Mouse (Mus musculus) erythroblast, adult 5-6 weeks (primary cell): ENCODE results near the gene Tescl. TPM values are rescaled to one million over a fixed set of nuclear protein-coding genes. Genes with fewer than 3 reads are reported as not detected.
A peak's percentile ranks its signal among the peaks of the same experiment; 100 is the strongest.

ENCODE experiments used
- ATAC-seq: replicated peaks from 2 replicates; pipeline ENCODE4 v1.8.0; 2016; ENCODE audit warnings: moderate number of reproducible peaks, mild to moderate bottlenecking, moderate TSS enrichment, inconsistent platforms; ENCODE audit not compliant: poor library complexity, low FRiP score, severe bottlenecking
- total RNA-seq, 2 experiments: library from RNA; stranded (forward) in 1 of 2; stranded (reverse) in 1 of 2; fragments of 150-400 nt in 1 of 2; fragments of 200-764, 138-1000 nt in 1 of 2; gene quantifications; 2 replicates each; pipeline versions ENCODE4 v1.2.3 to v1.2.4; 2015 to 2017; ENCODE audit warnings: low replicate concordance in 2 of 2

The Tescl gene
- total RNA-seq, 2 experiments from 2014 or later: not detected

DNA sequence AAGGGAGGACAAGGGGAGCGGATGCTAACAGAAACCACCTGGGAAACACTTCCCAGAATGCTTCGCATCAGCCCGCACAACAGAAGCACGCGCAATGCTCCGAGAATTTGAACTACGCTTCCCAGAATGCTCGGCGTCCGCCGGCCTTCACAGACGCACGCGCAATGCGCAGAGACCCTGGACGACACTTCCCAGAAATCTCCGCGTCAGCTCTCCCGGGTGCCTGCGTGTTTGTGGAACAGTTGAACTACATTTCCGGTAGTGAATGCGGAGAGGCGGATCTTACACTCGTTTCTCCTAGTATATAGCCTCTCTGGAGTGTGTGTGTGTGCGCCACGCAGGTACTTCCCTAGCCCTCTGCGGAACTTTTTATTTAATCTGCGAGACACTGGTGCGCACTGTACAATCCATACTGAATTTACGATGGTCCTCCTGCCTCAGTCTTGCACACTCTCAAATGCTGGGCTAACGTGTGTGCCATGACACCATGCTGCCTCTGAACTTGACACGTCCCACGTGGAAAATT, 17.1 kb downstream of the Tescl start, which contains the start of gene Zfp94:
Zfp94 (minus strand) TSS at position 100 of the 526 bp plus-strand sequence.
- ATAC-seq: peak; percentile 99

DNA sequence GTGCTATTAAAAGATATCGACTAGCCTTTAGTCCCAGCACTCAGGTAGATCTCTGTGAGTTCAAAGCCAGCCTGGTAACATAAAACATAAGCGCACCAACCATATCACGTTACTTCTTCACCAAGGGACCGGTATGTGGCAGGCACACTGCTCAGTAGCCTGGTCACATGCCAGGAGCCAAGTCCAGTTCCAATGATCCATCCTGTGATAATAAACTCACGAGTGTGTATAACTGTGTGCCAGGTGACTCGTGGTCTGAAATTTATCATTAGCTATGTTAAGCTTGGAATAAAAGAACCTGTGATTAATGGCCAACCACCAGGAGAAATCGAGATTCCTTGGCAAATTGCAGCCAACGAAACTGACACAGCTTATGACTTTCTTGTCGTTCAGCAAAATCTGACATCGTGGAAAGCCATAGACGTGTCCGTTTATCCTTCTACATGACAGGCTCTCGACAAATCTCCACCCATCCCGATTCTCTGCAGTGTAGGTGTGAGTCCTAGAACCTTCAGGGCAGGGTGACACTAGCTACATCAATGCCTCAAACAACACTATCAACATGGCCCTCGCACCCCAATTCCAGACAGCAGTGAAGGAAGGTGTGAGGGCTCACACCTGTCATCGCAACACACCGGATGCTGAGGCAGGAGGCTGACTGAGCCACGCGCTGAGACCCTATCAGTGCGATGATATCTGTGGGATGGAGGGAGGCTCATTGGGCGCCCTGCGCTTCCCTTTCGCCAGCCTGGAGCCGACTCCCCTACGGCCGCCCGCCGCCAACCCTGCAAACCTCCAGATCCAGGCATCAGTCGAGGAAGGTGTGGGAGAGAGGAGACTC, 17.8 kb downstream of the Tescl start:
- ATAC-seq: peak; percentile 37

DNA sequence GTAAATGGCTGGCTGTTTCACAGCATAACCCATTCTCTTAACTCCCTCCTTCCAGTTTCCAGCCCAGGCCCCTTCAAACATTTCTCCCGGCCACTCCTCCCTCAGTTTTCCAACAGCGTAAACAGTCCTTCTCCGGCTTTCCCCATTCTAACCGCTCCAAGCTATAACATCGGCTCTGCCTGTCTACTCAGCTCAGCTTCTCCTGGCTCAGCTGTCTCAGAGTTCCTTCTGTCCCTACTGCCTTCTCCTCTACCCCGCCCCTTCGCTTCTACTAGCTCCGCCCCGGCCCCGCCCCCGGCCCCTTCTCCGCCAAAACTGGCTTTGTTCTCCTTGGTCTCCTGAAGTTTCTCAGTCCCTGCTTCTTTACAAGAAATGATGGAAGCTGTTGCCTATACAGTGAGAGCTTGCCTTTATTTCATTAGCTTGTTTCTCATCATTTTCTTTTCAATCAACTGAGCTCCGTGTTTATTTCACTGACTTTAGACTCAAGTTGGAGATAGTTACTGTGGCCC, 32.9 kb downstream of the Tescl start, which contains the start of gene Zfp61:
Zfp61 (minus strand) TSS at position 462 of the 512 bp plus-strand sequence.
- ATAC-seq: peak; percentile 81

DNA sequence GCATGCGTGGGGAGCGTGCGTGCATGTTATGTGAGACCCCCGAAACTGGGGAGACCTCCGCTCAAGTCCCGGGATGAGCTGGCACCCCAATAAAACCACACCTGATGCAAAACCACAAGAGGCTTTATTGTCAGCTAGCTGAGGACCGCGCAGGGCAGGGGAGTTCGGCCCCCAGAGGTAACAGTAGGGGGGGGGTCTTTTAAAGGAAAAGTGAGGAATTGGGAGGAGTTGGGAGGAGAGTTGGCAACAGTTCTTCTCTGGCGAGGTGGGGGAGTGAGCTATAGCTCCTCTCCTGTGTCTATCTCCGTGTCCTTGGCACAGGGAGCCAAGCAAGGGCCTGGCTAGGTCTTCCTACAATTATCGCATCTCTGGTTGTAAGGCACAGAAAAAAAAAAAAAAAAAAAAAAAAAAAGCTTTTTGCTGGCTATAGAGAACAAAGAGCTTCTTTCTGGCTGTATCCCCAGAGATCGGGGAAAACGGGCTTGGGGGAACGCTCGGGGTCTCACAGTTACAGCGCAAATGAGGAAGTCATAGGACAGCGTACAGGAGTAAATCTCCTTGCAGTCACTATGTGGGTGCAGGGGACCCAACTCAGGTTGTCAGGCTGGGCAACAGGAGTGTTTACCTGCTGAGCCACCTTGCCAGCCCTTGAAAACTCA, 33.8 kb downstream of the Tescl start:
- ATAC-seq: no peak

DNA sequence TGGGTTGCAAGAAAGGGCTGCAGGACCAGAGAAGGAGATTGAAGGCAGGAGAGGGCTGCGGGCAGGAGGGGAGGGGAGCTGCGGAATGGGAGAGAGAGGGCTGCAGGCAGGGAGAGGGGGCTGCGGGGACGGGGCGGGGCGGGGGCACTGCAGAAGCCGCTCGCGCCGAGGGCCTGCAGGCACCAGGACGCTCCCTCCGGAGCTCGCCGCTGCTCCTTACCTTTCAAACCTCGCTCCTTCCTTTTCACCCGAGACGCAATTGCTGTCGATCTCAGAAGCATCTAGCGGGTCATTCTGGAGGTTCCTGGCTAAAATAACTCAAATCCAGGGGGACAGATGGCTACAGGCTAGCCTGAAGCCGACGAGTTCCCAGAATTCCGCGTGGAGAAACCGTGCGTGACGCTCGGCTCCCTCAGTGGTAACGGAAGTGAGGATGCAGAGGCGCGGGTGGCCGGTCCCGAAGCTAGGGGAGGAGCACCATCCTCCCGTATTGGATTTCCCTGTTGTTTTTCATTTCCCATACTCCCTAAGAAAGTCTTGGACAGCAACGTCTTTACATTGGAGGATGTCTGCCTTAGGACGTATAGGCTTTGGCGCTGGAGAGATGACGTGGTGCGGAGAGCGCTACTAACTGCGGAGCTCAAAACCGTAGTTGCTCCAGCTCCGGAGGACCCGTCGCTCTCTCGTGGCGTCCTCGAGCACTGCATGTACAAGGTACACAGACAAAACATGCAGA, 34.6 kb downstream of the Tescl start:
- peak; percentile 84 for ATAC-seq

DNA sequence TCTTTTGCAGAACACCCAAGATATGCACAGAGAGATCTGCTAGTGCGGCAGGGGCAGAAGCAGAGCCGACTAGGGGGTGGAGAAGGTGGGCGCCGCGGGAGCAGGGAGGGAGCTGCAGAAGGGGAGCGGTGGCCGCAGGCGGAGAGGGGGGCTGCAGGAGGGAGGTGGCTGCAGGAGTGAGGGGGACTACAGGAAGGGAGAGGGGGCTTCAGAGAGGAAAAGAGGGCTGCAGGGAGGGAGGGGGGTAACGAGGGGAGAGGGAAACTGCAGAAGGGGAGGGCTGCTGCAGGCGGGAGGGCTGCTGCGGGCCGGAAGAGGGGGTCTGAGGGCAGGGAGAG, 35.1 kb downstream of the Tescl start:
- ATAC-seq: no peak

DNA sequence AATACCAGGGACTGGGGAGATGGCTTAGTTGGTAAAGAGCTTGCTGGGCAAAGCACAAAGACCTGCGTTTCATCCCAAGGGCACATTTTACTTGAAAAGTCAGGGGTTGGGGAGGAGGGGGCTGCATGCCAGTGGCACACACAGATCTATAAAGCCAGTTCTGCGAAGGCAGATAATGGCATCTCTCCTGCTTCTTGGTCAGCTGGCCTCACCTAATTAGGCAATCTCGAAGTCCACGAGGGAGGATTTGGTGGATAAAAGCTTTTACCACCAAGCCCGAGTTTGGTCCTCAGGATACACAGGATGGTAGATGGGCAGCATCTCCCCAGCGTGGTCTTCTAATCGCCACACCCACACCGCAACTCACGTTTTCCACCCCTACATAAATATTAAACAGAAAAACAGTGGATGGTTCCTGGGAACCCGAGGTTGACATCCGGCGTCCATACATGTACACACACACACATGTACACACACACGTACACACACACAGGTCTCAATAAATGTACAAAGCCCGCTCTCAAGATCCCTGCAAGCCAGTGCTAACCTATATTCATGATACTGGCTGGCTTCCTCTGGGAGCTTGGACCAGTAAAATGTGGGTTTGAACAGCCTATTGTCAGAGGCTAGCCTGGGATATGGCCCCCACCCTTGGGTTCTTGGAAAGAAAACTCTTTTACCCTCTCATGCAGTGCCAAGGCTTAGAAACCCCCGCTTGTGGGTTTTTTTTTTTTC, 36.2 kb downstream of the Tescl start:
- ATAC-seq: no peak

DNA sequence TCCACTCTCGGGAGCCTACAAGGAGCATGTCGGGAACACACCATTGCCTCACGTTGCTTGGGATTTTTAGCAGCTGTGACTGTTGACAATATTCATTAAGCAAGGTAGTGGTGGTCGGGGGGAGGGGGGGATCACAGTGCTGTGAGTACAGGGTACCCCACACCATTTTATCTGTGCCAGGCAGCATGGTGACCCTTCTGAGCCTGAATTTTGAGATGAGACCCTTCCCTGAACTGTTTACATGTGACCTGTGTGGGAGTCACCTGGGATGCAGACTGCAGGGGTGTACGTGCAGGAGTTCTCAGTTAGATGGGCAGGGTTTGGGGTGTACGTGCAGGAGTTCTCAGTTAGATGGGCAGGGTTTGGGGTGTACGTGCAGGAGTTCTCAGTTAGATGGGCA, 37.4 kb downstream of the Tescl start:
- no peak for ATAC-seq

DNA sequence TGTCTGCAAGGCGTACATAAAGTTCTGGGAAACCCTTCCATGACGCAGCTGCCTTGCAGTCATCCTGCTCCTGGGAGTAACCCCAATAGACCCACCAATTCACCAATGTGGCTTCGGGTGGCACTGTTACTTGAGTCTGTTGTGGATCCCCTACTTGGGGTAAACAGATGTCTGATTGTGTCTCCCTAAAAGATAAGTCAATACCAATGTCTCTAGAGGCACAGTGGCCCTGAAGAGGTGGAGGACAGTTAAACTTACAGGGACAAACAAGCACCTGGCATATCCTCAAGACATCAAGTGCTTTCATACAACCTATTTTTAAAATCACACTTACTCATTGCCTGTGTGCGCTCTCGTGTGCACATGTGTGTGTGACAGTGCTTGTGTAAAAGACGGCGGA, 38.4 kb downstream of the Tescl start:
- ATAC-seq: no peak

DNA sequence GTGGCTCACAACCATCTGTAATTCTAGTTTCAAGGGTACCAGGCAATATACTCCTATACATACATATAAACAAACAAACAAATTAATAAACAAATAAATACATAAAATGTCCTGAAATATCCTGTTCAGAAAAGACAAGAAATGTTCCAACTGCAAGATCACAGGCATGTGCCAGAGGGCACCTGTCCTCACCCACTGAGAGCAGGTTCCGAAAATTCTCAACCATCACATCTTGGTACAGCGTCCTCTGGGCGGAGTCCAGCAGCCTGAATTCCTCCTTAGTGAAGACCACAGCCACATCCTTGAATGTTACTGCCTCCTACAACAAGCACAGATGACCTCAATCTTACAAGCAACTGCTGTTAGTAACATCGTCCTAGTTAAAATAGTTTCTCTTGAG, 39.0 kb downstream of the Tescl start:
- no peak for ATAC-seq

DNA sequence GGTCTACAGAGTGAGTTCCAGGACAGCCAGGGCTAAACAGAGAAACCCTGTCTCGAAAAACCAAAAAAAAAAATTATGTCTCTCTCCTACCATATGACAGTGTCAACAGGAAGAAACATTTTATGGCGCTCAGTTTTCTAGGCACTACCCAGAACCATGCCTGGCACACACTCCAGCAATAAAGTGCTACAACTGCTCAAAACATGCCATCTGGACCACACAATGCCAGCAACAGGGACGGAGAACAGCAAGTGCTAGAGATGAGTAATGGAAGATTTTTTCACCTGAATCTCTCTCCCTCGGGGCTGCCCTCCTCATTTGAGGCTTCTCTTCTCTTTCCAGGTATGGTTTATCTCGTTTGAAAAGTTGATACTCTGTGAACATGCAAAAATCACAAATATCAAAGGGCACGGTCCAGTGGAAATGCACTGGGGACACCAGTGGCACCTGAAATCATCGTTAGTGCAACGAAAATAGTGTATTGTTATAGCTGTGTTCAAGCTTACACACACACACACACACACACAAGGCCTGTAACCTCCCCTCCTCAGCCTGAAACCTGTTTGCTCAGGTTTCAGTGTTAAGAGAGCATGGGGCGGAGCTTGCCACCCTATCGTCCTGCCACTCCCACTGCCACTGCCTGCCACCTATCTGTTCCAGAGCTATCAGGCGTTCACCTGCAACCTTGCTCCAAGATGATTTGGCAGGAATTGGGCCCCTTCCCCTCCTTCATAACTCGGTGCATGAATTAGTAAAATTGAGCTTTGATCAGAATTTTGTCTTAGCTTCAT, 40.5 kb downstream of the Tescl start:
- no peak for ATAC-seq

DNA sequence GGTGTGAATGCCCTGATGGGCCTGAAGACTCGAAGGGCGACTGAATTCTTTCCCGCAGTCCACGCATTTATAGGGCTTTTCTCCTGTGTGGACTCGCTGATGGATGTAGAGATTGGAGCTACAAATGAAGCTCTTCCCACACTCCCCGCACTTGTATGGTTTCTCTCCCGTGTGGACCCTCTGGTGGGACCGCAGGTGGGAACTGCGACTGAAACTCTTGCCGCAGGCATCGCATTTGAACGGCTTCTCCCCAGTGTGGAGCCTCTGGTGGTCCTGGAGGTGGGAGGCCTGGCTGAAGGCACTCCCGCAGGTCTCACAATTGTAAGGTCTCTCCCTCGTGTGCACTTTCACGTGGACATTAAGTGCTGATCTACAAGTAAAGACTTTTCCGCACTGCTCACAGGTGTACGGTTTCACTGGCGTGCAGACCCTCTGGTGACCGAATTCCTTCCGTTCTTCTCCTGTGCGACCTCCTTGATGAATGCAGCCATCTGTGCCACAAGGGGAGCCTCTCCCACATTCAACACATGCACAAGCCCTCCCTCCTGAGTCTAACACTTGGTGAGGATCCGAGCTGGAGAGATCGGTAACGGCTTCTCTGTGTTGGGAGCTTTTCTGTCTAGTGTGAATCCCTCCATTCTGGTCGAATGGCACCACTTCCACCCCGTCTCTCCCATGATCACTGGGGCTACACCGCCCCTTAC, 42.2 kb downstream of the Tescl start:
- no peak for ATAC-seq

DNA sequence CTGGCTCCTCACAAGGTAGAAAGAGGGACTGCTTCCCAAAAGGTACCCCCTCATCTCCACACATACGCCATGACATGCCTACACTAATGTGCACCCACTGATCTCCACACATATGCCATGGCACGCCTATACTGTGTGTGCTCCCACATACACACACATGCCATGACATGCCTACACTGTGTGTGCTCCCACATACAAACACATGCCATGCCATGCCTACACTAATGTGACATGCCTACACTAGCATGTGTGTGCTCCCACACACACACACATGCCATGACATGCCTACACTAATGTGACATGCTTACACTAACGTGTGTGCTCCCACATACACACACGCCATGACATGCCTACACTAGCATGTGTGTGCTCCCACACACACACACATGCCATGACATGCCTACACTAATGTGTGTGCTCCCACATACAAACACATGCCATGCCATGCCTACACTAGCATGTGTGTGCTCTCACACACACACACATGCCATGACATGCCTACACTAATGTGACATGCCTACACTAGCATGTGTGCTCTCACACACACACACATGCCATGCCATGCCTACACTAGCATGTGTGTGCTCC, 43.5 kb downstream of the Tescl start:
- ATAC-seq: no peak

DNA sequence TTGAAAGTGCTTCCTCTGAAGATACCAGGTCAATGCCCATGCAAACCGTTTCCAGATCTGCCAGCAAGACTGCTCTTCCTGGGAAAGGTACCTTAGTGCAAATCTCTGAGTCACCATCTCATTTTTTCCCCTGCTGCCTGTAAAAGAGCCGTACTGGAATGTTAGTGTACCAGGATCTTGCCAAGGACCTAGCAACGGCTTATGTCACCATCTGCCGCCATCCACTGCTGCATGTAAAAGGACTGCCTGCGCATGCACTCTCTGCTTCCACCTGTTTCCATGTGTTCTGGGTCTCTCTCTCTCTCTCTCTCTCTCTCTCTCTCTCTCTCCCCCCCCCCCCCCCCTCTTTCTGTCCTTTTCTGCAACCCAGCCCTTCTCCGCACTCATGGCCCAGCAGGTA, 45.2 kb downstream of the Tescl start:
- ATAC-seq: no peak

DNA sequence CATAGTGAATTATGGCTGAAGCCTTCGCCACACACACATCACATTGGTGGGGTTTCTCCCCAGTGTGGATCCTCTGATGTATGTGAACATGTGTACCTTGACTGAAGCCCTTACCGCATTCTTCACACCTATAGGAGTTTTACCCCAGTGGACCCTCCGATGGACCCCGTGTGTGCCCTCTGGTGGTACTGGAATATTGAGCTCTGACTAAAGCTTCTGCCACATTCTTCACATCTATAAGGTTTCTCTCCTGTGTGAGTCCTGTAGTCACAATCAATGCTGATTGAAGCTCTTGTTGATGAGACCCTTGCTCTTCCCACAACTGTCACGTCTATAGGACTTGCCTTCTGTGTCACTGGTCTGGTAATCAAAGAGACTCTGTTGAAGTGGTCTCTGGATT, 46.1 kb downstream of the Tescl start:
- ATAC-seq: no peak

DNA sequence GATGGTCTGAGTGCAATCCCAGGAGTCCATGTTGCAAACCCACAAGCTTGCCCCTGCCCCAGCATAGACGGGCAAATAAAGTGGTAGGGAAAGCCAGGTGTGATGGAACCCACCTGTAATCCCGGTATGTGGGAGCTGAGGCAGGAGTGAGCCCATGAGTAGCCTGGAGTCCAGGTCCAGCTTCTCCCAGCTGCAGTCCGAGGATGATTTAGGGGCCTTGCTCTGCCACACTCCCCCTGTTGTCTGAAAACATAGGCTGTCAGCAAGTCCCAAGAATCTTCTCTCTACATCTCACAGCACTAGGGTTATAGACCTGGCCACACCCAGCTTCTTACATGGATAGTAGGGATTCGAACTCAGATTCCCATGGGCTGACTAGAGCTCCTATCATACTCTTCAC, 46.8 kb downstream of the Tescl start:
- no peak for ATAC-seq

DNA sequence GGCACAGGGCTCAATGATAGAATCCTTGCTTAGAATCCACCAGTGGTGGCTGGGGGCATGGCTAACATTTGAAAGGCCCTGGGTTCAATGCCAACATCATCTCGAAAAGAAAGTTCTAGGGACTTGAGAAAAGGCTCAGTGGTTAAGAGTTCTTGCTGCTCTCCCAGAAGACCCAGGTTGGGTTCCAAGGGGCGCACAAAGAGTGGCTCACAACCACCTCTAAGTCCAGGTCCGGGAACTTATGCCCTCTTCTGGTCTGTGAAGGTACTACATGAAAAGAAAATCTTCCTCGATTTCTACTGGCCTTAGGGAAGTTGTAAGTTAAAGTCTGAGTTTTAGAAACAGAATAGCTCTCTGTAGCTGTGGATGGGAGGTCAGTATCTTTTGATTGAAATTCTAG, 47.6 kb downstream of the Tescl start:
- no peak; the same call in 1 of the 2 replicates for ATAC-seq
